Mouse (Mus musculus) cerebellum, adult 11 months (tissue): ENCODE measurements around the gene Max.

Source experiments
- DNase-seq: peaks from one replicate; pipeline ENCODE4 v3.0.0; 2022

Gene Max

DNA sequence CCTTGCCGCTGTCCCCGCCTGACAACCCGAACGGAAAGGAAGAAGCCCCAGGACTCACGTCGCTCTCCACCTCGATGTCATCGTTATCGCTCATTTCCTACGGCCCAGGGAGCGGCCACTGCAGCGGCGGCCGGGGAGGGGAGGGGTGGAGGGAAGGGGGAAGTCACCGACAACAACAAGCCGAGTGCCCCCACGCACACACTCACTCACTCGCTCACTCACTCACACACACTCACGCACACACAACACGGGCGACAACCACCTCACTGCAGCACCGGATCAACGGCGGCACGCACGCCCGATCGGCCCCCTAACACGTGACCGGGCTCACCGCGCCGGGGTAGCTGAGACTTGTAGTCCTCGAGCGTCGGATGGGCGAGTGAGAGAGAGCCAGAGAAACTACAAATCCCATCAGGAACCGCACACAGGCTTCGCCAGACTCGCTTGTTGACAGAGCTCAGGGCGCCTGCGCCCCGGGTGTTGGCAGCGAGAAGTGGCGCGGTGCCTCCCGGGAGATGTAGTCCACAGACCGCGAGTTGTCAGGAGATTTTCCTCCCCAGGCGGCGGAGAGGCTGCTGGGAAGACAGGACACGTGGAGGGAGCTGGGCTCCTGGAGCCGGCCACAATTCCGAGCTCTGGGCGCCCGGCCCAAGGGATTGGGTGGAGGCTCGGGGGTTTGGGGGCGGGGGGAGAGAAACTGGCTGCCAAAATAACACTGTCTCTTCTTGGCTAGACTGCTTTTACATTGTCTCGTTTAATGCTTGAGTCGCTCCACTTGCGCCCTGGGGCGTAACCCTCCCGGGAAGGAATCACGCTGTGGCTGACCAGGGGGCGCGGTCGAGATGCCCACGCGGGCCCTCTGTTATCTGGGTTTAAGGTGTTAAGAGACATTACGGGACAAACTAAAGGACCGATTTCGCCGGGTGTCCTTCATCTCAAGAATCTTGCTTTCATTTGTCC, at the start of gene Max:
Gene Max, minus strand, starts transcription at position 270 of the 960 bp plus-strand sequence.
- DNase-seq = peak; percentile 99

DNA sequence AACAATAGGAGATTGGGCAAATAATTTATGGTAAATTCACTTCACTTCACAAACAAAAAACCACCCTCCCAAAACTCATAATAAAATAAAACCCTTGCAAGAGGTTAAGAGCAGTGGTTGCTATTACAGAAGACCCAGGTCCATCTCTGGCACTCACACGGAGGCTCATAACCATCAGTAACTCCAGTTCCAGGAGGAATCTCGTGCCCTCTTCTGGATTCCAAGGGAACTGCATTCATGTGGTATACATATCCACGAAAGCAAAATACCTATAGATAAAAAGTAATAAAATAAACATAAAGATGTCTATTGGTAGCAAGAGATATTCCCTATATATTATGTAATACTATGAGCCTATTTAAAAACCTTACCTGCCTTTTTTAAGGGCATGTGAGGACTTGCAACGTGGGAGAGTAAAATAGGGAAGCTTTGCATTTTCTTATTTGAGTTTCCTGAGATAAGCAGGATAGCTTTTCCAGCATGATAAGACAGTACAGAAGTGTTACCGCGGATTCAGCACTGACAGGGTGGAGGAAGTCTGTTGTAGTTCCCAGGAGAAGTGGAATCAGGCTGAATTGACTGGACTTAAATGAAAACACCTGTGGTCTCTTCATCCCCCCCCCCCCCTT, 49.2 kb upstream of the Max start:
- no peak for DNase-seq

DNA sequence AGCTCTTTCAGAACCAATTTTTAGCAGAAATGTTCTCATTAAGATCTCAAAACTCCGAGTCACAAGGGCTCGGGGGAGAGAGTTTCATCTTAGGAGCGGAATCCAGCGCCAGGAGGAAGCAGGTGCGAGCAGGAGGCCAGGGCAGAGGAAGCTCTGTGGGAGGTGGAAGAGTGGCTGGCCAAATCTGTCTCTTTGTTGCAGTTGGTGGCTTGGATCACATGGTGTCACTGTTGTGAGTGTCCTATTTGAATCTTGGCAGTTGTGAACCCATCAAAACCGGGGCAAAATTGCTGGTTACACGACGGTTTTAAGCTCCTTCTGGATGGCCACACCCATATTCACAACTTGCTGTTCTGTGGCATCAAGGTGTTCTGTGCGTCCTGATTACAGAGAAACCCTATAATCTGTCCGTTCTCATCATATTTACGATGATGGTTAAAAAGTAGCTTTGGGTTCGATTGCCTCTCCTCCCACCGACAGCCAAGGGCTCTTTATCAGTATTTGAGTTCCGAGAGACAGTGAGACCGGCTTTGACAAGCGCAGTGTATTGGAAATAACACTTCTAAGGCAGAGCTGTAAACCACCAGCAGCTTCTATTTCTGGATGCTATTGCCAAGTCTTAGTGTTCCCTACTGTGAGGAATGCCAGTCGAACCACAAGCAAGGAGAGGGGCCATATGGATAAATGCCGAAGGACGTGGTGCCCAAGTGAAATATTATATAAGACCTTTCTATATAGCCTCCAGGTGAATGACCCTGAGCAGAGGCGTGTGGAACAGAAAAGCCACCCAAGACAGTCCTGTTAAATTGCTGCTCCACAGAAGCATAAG, 47.4 kb upstream of the Max start:
- DNase-seq = peak; percentile 78

DNA sequence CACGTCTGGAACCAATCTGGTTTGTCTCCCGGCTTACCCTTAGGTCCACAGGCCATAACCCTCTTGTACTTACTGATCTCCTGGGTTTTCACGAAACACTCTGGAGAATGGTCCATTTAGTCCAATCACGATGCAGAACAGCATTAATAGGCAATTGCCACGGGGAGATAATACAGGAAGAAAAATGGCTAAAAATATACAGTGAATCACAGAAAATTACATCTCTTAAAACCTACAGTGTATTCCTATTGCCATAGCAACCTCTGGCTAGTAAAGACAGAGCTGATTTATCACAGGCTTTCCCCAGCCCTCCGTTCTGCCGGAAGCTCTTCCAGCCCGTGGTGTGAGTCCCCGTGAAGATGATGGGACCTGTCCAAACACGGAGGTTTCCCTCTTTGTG, 42.9 kb upstream of the Max start:
- no peak for DNase-seq

DNA sequence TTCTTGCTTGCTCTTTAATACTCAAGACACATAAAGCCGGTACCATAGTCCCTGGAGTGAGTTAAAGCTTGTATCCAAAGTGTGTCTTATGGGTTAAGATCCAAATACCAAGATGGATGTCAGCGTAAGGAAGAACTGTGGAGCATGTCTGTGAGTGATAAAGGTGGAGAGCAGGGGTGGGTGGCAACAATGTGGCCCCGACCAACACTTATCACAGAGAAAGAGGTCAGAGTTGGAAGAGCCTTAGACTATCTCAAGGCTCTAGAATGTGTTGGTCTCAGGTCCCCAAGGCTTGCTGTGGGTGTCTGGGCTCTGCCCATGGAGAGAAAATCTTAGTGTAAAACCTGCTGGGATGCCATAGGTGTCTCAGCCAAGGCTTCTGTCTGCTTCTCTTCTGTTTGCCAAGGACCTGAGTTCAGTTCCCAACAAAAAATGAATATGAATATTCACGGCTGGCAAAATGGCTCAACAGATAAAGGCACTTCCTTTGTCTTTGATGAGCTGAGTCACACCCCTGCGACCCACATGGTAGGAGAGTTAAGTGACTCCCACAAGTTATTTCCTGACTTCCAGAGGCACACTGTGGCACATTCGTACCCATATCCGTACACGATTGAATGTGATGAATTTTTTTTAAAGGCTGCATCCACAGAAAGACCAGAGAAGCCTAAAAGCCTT, 40.7 kb upstream of the Max start:
- no peak for DNase-seq

DNA sequence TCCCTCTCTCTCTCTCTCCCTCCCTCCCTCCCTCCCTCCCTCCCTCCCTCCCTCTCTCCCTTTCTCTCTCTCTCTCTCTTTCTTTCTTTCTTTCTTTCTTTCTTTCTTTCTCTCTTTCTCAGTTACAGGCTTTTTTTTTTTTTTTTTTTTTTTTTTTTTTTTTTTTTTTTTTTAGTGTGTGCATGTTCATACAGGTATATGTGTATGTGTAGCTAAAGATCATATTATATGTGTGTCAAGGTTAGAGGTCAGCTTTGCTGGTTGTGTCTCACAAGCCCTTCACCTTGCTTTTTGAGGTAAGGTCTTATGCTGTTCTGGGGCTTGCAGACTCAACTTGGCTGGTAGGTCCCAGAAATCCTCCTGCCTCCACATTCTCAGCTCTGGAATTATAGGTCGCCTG, 39.3 kb upstream of the Max start:
- no peak for DNase-seq

DNA sequence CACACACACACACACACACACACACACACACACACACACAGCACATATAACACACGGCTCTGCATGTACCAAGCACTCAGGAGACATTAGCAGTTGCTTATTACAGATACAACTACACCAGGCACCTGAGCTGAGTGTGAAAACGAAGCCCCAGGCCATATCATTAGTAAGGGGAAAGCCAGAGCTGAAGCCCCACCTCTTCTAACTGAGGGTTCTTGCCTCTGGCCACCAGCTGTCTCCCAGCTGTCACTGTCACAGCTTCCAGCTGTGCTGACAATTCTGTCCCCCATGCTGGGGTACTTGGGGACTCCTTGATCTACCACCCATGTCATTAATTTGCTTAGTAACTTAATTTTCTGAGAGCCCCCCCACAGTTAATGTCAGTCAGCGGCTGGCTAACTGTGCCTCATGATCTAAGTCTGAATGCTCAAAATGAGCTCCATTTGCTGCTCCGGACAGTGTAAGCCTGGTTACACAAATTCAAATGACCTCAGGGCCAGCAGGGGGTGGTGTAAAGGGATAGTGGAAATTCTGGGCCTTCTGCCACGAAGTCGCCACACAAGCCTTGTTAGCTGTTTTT, 38.8 kb upstream of the Max start:
- peak; percentile 56 for DNase-seq

DNA sequence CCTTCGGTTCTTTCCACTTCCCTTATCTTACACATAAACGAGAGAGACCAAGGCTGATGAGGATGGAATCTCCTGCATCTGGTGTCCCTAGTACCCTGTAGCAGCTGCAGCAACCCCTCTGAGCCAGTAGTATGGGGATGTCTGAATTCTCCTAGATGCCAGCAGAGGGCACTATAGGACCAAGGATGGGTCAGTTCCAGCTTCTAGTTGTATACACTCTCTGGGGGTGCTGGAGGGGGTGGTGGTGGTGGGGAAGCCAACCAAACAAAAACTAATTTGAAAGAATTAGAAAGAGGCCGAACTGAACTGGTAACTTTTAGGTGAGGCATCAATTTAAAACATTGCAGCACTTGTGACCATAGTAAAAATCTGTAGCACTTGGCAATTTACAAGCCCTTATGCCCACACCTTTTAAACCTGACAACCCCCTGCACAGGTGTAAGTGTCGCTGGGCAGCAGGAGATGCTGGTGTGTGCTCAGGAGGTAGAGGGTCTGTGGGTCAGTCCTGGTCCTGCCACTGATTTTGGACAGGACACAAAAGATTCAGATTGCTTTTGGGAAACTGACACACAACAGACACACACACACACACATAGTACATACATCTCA, 38.2 kb upstream of the Max start:
- DNase-seq = peak; percentile 72

DNA sequence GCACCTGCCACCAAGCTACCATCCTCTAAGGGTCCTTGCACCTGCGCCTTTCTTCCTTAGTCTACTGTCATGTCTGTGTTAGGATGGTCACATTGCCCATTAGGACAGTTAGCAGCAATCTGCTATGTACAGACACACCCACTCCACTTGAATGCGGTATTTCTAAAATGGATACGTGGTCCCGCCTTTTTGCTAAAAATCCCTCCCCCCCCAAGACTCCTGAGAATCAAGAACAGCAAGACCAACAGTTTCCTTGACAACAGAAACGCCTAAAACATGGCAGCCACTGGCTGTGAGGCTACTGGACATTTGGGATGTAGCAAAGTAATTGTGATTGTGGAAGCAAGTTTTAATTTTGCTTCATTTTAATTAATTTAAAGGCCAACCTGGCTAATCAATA, 32.8 kb upstream of the Max start:
- no peak for DNase-seq

DNA sequence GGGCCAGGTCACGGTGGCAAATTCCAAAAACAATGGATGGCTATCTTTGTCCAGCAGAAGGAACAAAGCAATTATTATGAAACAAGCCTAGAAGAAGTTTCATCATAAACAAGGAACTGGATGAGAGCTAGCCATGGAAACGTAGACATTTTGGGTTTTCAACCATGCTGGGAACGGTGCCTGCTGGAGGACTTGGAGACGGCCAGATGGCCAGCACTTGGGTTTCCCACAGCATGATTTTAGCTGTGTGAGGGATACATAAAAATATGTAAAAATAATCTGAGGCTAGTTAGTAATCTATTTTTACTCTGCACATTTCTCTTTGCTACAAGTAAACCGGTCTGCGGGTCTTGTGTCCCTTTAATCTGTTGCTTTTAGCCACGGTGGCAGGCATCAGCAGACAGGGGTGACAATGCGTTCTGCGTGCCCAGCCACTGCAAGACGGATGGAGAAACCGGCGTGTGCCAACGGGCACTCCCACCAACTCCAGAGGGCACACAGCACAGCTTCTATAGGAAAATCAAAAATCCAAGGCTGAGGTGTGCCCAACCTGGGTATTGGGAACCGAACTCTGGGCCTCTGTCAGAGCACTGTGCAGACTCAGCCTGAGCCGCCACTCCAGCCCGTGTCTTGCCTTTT, 31.0 kb upstream of the Max start:
- peak; percentile 76 for DNase-seq

DNA sequence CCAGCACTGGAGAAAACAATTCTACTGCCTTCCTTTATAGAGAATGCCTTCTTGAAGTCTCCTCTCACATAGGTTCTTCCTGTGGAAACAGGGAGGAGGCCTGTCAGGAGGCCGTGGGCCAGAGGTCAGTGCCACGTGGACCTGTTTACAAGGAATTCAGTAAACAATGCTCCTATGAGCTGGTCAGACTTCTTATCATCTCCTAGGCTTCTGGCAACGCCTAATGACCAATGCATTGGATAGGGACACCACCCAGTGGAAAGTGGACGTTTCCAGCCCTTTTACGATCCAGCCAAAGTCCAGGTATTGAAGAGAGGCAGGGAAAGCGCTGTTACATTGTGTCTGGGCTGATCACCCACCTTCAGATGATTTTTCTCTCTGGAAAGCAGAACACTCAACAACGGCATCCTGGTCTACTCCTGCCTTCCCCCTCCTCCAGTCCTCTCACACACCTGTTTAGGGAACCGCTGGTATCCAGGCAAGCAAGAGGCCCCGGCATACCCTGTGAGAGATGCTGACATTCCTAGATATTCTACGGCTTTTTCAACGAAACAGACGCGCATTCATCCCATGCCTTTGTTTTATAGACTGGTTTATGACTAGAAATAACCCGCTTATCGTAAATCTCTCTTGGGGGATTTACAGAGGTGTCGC, 20.9 kb upstream of the Max start:
- no peak for DNase-seq

DNA sequence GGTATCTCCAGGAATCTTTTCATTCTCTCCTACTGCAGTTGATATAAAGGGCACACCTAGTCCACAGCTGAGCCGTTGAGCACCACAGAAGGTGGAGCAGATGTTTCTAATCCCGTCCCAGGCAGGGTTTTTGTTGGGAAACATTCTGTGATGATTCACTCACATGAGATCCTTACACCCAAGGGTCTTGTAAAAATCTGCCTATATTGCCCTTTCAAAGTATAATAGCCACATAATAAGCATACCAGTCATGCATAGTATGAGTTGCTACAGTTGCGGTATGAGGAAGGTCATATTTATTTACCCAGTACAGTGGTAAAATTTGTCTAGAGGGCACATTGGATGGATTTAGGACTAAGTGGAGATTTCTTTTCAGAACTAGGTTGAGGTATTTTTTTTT, 17.5 kb upstream of the Max start:
- DNase-seq = no peak

DNA sequence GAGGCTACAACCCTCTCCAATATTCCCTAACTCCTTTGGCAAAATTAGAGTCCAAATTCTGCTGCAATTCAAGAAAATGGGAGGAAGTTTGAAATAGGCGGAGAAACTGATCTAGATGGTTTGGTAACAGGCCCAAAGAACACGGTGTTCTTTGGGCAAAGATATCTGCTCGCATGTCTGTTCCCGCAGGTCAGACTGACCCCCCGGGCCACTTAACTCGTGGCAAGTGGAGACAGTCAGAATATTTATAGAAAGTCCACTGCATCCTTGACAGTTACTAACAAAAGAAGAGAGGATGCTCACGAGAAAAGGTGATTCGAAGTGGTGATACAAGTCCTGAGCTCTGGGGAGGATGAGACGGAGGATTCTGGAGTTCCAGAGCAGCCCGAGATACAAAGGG, 10.7 kb upstream of the Max start:
- no peak for DNase-seq

DNA sequence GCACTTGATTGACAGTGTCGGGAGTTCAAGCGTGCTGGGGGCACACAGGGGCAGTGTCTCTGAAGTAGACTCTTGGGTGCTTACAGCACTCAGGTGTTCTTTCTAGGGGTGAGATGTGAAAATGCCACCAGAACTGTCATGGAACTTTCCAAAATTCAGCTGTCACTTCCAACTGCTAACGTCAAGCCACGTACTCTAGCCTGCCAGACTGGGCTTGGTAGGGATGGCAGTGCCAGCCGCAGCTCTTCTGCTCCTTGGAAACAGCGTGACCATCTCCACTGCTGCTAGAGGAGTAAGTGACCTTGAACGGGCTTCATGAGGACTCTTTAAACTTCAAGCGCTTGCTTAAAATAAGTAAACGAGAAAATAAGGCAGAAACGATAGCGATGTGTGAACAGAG, 10.2 kb upstream of the Max start:
- DNase-seq = no peak

DNA sequence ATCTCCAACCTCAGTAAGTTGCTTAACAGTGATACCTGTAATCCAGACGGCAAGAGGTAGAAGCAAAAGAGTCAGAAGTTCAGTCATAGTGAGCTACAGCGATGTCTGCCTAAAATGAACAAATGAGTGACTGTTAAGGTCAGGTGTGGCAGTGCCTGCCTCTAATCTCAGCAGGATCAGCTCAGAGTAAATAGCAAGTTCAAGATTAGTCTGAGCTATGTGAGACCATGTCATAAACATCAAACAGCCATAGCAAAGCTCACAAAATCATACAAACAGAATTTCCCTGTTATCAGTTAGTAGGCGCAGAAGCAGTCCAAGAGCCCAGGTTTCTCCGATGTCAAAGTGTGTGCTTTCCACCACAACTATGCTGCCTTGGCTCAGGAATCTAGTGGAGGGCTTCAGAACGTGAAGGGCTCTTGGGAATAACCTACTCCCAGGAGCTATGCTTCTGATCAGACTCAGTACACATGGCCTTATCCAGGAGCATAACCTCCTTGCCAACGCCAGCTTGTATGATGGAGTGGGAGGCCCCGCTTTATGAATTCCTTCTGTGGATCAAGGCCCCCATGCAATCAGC, 9.7 kb upstream of the Max start:
- DNase-seq = no peak

DNA sequence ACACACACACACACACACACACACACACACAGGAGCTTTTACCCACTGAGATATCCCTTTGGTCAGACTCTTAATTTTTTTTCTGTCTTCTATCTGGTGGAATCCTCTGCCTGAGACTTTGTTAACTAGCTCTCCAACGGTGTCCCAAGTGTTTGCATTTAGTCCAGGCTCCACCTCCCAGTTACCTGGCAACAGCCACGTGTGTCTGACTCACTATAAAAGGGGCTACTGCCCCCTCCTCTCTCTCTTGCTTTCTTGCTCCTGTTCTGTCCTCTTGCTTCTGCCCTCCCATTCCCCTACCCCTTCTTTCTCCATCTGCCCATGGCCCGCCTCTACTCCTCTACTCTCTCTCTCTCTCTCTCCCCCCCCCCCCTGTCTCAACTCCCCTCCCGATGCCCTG, 3.9 kb upstream of the Max start:
- no peak for DNase-seq

DNA sequence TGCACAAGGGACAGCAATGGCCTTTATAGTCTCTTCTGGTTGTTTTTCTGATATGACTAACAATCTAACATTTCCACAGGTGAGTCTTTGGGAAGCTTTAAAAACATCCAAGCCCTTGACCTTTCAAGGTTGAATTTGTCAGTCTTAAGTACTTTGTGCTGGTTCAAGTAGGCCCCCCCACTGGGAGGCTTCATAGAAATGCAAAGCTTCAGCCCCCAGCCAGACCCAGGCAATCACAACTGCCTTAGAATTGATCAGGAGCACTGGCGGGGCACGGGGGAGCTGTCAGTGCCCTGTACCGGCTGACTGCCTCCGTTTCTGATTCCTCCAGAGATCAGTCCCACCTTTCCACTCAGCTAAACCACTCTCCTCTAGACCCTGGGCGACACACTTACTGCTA, 3.1 kb upstream of the Max start:
- no peak for DNase-seq

DNA sequence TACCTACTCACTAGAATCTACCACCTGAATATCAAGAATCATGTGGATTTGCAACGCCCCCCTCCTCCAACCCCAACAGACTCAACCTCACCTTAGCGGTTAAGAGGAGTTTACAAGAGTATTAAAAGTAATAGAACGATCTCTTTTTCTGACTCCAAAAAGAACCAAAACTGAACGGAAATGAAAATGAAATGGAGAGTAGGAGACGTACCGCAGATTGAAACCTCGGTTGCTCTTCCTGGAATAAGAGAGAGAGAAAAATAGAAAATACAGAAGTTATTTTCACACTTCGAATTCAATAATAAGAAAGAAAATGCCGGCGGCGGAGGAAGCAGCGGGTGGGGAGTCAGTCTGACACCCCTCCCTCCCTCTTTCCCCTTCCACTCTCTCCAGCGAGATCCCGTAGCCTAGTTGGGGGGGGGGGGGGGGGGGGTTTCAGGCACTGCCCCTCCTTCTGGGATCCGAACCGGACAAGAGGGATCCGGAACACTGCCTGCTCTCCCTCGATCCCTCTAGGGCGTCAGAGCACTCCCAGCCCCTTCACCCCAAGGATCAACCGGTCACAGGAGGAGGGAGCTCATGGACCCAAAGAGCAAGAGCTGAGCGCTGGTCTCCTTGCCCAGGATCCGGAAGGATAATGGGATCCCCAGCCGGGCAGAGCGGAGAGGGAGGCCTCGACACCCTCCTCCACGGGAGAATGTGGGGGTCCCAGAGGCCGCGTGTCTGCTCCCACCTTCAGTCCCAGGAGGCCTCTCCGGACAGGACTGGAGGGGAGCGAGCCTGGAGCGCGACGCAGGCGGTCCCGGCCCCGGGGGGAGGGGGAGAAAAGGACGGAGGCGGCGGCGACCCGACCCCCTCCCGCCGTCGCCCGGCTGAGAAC, 709 bp downstream of the Max start:
- no peak for DNase-seq

DNA sequence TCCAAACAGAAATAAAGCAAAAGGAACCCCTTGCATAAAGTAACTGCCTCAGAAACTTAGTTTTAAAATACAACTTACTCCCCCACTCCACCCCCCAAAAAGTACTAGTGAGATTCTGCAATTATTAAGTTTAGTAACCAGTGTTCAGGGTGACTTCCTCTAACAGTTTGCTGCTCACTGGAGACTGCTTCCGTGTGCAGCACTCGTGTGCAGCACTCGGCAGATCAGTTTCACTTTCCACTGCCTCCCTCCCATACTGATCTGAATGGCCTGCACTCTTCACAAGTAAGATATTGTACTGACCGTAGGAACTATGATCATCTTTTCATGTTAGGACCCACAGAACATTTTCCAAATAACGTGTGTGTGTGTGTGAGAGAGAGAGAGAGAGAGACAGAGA, 4.3 kb downstream of the Max start:
- no peak for DNase-seq
